Mouse (Mus musculus) sigmoid colon, adult 10 weeks (tissue): Measurements from ENCODE around the gene Pin4. TPM values are rescaled to one million over a fixed set of nuclear protein-coding genes. Genes with fewer than 3 reads are reported as not detected.

Source experiments
- polyA plus RNA-seq: library from polyadenylated mRNA; stranded (reverse); fragments of 350-450 nt; fragmentation: Illumina TruSeq; extraction: RNeasy Lipid Tissue Mini Kit (QIAGEN cat#74804); gene quantifications from one replicate; pipeline ENCODE4 v1.2.3, GENCODE M21; 2014; ENCODE audit warnings: low read depth, low replicate concordance

Pin4 gene
- 130 TPM for polyA plus RNA-seq

GRCm38 (mm10) chrX:102119042-102119864 lies at the start of gene Pin4:
TSS of gene Pin4 (plus strand) at chrX:102119447.

DNA sequence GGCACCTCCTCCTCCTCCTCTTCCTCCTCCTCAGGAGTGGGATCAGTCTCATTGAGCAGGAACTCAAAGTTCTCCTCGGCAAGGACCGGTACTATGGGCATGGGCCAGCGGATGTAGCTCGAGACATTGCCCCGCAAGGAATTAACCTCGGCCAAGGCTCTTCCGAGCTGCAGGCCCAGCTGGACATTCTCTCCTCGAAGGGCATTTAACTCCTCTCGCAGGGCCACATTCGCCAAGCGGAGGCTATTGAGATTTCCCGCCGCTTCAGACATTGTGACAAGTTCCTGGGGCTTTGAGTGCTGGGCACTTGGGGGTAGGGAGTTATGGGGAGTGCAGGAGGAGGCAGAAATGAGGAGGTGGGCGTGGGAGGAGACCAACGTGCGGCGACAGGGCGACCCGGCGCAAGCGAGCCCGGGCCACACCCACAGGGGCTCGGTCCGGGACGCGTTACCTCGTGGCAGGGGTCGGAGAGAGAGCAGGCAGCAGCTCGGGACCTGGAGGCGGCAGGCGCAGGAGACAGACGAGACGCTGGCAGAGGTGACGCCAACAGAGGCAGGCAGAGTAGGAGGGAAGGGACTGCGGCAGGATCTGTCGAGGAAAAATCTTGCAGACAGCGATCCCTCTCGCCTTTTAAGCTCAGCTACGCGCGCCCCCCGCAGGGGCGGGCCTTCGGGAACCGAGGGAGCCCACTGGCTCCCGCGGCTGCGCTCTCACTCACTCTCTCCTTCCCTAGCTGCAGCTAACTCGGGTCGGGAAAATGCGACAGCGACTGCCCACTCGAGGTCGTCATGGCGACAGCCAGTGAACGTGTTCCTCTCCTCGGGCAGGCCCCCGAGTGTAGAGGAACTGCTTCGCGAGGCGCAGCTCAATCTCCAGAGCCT lies 48.4 kb upstream of the Pin4 start, which contains the start of gene Rtl5:
Gene Rtl5 (minus strand): TSS at position 714 of the 881 bp plus-strand sequence.

GRCm38 (mm10) chrX:102156618-102157422 lies 37.6 kb downstream of the Pin4 start, which contains the start of gene Ercc6l:
TSS of gene Ercc6l (minus strand) at chrX:102157091.

Other genes starting within 250 kb of the Pin4 start
- 0.50 TPM for gene Rtl5, start 48.1 kb upstream of the Pin4 start, polyA plus RNA-seq
- 4.5 TPM for gene Ercc6l, start 37.6 kb downstream of the Pin4 start, polyA plus RNA-seq
- 1,394 TPM for gene Rps4x, start 69.9 kb downstream of the Pin4 start, polyA plus RNA-seq
- not detected for gene Cited1, start 132.7 kb downstream of the Pin4 start, polyA plus RNA-seq